Mouse (Mus musculus) C2C12 (cell line): ENCODE results near the gene E430018J23Rik. TPM values are rescaled to one million over a fixed set of nuclear protein-coding genes. Genes with fewer than 3 reads are reported as not detected.
"Not testable (repeated sequence)": the region's sequence is repeated elsewhere in the genome, so short reads cannot be mapped to it uniquely, and the experiment has no call there.

Experiments
- H3K27me3 ChIP-seq: one replicate; pipeline ENCODE4 v1.6.1; 2011; ENCODE audit not compliant: control insufficient read depth, insufficient read depth, insufficient read length
- H3K36me3 ChIP-seq: one replicate; pipeline ENCODE4 v1.6.1; 2011; ENCODE audit not compliant: control insufficient read depth, insufficient read depth
- H3K4me3 ChIP-seq: one replicate; pipeline ENCODE4 v1.5.1; 2011; ENCODE audit warnings: mild to moderate bottlenecking, control low read depth; ENCODE audit not compliant: poor library complexity, insufficient read depth, severe bottlenecking
- H3K79me2 ChIP-seq: one replicate; pipeline ENCODE4 v1.6.1; 2011; ENCODE audit not compliant: control insufficient read depth, insufficient read depth
- H3K79me3 ChIP-seq: one replicate; pipeline ENCODE4 v1.6.1; 2011; ENCODE audit warnings: low read depth, control low read depth
- H3ac ChIP-seq: one replicate; pipeline ENCODE3; 2011; ENCODE audit warnings: low read depth; ENCODE audit not compliant: control insufficient read depth, insufficient read length
- CEBPB ChIP-seq: IDR thresholded peaks from one replicate; pipeline ENCODE4 v1.6.1; 2011; ENCODE audit warnings: low read depth, mild to moderate bottlenecking, control low read depth, moderate library complexity
- CTCF ChIP-seq: IDR thresholded peaks from one replicate; pipeline ENCODE4 v1.5.1; 2011; ENCODE audit not compliant: control insufficient read depth, insufficient read depth, insufficient read length
- FOSL1 ChIP-seq: IDR thresholded peaks from one replicate; pipeline ENCODE4 v1.8.0; 2011; ENCODE audit warnings: mild to moderate bottlenecking, low read length; ENCODE audit not compliant: poor library complexity, insufficient read depth, severe bottlenecking
- MAX ChIP-seq: IDR thresholded peaks from one replicate; pipeline ENCODE4 v1.6.1; 2011; ENCODE audit warnings: mild to moderate bottlenecking, control low read depth
- MYOD1 ChIP-seq: IDR thresholded peaks from one replicate; pipeline ENCODE4 v1.6.1; 2011; ENCODE audit warnings: low read depth; ENCODE audit not compliant: control insufficient read depth, insufficient read length
- MYOG ChIP-seq: IDR thresholded peaks from one replicate; pipeline ENCODE4 v1.6.1; 2011; ENCODE audit not compliant: control insufficient read depth, insufficient read length; ENCODE audit errors: extremely low read depth
- USF1 ChIP-seq: IDR thresholded peaks from one replicate; pipeline ENCODE4 v1.6.1; 2011; ENCODE audit warnings: low read depth, mild to moderate bottlenecking, control low read depth, moderate library complexity
- polyA plus RNA-seq: library from polyadenylated mRNA; unstranded; fragments of >200 nt; fragmentation: generic; extraction: Trizol; gene quantifications from one replicate; pipeline ENCODE4 v1.2.1, GENCODE M21; 2012; ENCODE audit warnings: missing spikeins

E430018J23Rik gene
- polyA plus RNA-seq, 1 experiment: 2.9 TPM

GRCm38 (mm10) chr7:127400355-127400754 is 6.9 kb upstream of the E430018J23Rik start:
- H3K79me3 ChIP-seq: no peaks in the 10 kb centered on the region
- no peaks in the 10 kb centered on the region for H3K36me3 ChIP-seq
- H3K4me3 ChIP-seq: no peak overlapping the region
- no peak for TF ChIP-seq FOSL1
- no peak for TF ChIP-seq MYOG
- no peak for TF ChIP-seq CEBPB
- no peak for TF ChIP-seq USF1
- TF ChIP-seq MAX: no peak
- no peak for TF ChIP-seq MYOD1
- TF ChIP-seq CTCF: no peak
- no peaks in the 10 kb centered on the region for H3K27me3 ChIP-seq
- no peaks in the 10 kb centered on the region for H3K79me2 ChIP-seq
- no peak overlapping the region for H3ac ChIP-seq

- Histone ChIP-seq H3K27me3 (no peaks in the 10 kb centered on the region), H3K36me3 (no peaks in the 10 kb centered on the region), H3ac (no peak overlapping the region), H3K79me2 (no peaks in the 10 kb centered on the region), H3K79me3 (no peaks in the 10 kb centered on the region), H3K4me3 (peak overlapping the region; percentile 34)
- no peak for TF ChIP-seq CTCF
- TF ChIP-seq FOSL1: no peak
- no peak for TF ChIP-seq MYOG
- TF ChIP-seq MAX: no peak
- no peak for TF ChIP-seq CEBPB
- no peak for TF ChIP-seq USF1
- TF ChIP-seq MYOD1: no peak
Measured at GRCm38 (mm10) chr7:127393944-127394333, 510 bp upstream of the E430018J23Rik start.

- H3K79me2 ChIP-seq: no peaks in the 10 kb centered on the region
- H3K79me3 ChIP-seq: no peaks in the 10 kb centered on the region
- H3K27me3 ChIP-seq: no peaks in the 10 kb centered on the region
- H3ac ChIP-seq: no peak overlapping the region
- H3K4me3 ChIP-seq: no peak overlapping the region
- H3K36me3 ChIP-seq: no peaks in the 10 kb centered on the region
- no peak for TF ChIP-seq MYOD1
- TF ChIP-seq CEBPB: no peak
- no peak for TF ChIP-seq MAX
- TF ChIP-seq USF1: no peak
- TF ChIP-seq FOSL1: no peak
Measured at GRCm38 (mm10) chr7:127392251-127392824, 1.1 kb downstream of the E430018J23Rik start.

- Histone ChIP-seq H3K79me3 (no peaks in the 10 kb centered on the region), H3K27me3 (no peaks in the 10 kb centered on the region), H3ac (no peak overlapping the region), H3K4me3 (no peak overlapping the region), H3K36me3 (no peaks in the 10 kb centered on the region), H3K79me2 (no peaks in the 10 kb centered on the region)
- no peak for TF ChIP-seq MYOG
- TF ChIP-seq CTCF: no peak
- TF ChIP-seq MYOD1: no peak
Measured at GRCm38 (mm10) chr7:127391538-127391937, 1.9 kb downstream of the E430018J23Rik start.

- Histone ChIP-seq H3K36me3 (no peaks in the 10 kb centered on the region), H3K4me3 (no peak overlapping the region), H3ac (no peak overlapping the region), H3K27me3 (no peaks in the 10 kb centered on the region), H3K79me3 (no peaks in the 10 kb centered on the region), H3K79me2 (no peaks in the 10 kb centered on the region)
- TF ChIP-seq MAX: no peak
- no peak for TF ChIP-seq MYOG
- no peak for TF ChIP-seq FOSL1
- TF ChIP-seq CEBPB: no peak
- no peak for TF ChIP-seq CTCF
- no peak for TF ChIP-seq USF1
- no peak for TF ChIP-seq MYOD1
Measured at GRCm38 (mm10) chr7:127390306-127390705, 3.1 kb downstream of the E430018J23Rik start.

GRCm38 (mm10) chr7:127388201-127388600 is 5.2 kb downstream of the E430018J23Rik start:
- not testable (repeated sequence) for H3K79me3 ChIP-seq, H3ac ChIP-seq, H3K79me2 ChIP-seq, H3K36me3 ChIP-seq, H3K27me3 ChIP-seq, H3K4me3 ChIP-seq
